Mouse (Mus musculus) NIH3T3 (cell line): Measurements from ENCODE around the gene Cacna2d2.
A peak's percentile ranks its signal among the peaks of the same experiment; 100 is the strongest.

Experiments used
- DNase-seq: peaks from one replicate; pipeline ENCODE4 v3.0.0-alpha.2; 2012; ENCODE audit warnings: low read depth

Cacna2d2 gene

DNA sequence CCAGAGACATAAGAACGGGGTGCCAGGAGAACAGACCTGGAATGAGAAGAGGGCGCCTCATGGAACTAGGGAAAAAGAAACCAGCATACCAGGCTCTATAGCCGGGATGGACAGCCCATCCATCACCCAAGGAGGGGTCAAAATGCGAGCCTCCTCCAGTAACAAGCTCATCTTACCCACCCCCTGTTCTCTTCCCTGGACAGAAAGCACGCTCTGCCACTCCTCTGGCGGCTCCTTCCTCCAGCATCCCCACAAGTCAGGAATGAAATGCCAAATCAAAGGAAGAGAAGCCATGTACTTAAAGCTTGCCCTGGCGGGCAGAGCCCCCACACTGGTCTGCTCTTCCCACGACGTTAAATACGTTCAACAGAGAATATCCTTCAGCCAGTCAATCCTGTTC is 141.6 kb downstream of the Cacna2d2 start:
- no peak for DNase-seq

DNA sequence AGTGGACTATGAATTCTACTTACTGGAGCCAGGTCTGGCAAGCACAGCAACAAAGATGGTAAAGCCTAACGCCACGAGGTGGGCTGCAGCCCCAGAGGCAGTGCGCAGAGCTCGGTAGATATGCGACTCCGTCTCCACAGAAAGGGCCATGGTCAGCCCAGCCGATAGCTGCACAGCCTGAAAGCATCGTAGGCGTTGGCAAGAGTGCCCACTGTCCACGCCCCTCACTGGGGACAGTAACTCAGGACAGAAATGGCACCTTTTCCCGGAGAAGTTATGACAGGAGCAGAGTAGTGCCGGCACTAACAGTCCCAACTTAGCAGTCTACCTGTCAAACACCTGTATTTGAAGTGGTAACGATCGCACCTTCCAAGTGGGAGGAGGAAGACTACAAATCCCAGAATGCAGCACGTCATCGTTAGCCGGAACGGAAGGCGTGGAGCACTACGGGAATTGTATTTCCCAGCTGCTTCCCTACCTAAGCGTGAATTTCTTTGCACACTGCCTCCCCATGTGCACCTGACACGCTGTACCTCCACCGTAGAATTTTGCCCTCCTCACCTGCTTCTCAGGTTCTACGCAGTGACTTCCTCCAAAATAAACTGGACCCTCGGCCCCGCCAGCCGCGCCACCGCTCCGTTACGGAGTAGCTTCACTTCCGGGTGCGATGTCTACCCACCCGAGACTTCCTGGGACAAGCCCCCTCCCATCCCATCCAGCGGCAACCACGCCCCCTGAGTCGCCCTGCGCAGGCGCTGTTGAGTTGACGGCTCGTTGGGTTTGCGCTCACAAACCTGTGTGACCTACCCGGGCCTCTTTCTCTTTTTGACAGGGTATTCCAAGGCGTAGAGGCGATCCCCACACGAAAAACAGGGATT is 142.3 kb downstream of the Cacna2d2 start, which contains the start of the genes Cyb561d2 and Nprl2:
Gene Cyb561d2 (minus strand): TSS at position 720 of the 878 bp plus-strand sequence.
Gene Nprl2 (plus strand): TSS at position 753 of the 878 bp plus-strand sequence.
- peak; percentile 94 for DNase-seq

DNA sequence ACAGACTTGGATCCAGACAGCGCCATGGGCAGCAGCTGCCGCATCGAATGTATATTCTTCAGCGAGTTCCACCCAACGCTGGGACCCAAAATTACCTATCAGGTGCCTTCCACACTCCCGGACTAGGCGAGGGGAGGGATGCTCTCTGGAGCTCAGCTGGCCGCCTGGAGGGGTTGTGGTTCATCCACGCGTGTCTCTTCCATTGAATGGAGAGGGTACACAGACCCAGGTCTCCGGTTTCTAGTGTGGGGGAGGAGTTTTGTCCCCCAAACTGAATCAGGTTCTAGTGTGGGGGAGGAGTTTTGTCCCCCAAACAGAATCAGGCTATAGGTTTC is 142.9 kb downstream of the Cacna2d2 start:
- DNase-seq, result no peak

DNA sequence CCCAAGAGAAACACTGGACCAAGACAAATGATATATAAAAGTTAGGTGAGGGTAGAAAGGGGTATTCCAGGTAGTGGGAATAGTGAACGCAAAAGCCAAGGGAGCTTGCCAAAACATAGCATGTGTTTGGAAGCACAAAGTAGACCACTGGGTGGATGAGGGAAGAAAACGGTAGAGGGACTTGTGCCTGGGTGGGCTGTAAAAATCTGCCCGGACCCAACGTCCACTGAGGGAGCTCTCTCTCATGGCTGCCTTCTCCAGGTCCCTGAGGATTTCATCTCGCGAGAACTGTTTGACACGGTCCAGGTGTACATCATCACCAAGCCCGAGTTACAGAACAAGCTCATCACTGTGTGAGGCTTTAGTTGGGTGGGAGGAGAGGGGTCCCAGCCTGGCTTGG is 143.3 kb downstream of the Cacna2d2 start:
- no peak for DNase-seq

DNA sequence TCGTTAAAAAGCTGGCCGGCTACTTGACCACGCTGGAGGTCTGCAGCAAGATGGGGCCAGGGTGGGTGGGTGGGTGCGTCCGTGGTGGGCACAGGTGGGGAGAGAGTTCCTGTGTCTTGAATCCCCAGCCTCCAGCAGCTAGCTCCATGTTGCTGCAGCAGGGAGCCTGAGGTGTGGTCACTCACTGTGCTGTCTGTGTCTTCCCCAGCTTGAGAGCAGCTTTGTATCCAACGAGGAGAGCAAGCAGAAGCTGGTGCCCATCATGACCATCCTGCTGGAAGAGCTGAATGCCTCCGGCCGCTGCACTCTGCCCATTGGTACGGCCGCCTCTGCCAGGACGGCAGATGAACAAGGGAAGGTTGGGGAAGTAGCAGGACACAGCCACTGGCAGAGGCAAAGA is 143.9 kb downstream of the Cacna2d2 start:
- no peak for DNase-seq

DNA sequence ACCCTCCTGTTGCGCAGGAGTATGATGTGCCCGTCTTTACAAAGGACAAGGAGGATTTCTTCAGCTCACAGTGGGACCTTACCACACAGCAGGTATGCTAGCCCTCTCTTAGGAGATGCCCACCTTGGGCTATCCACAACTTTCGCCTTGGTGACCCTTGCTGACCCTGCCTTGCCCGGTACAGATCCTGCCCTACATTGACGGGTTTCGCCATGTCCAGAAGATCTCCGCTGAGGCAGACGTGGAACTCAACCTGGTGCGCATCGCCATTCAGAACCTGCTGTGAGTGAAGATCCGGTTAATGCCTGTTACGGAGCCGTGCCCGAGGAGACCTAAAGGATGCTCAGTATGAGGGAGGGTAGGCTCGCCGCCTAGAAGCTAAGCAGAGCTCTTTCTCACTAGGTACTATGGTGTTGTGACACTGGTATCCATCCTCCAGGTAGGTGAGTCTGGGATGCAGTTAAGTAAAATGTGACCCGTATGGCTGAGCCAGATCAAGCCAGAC is 144.8 kb downstream of the Cacna2d2 start:
- DNase-seq, result no peak

DNA sequence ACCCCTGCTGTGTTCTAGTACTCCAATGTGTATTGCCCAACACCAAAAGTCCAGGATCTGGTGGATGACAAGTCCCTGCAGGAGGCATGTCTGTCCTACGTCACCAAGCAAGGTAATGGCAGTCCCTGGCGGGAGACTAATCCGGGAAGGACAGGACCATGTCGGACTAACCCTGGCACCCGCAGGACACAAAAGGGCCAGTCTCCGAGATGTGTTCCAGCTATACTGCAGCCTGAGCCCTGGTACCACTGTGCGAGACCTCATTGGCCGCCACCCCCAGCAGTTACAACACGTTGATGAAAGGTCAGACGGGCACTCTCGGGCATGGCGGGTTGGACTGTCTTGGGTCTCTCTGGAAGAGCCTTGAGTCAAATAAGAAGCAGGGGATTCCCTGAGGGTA is 145.3 kb downstream of the Cacna2d2 start:
- DNase-seq, result no peak

DNA sequence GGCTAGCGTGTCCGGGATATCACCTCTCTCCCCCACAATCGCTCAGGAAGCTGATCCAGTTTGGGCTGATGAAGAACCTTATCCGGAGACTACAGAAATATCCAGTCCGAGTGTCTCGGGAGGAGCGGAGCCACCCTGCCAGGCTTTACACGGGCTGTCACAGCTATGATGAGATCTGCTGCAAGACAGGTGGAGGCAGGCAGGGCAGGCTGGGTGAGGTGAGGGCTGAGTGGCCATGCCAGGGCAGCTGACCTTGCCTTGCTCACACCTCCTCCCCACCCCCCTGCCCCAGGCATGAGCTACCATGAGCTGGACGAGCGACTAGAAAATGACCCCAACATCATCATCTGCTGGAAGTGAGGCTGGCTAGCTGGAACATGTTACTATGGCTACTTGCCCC is 145.8 kb downstream of the Cacna2d2 start:
- no peak for DNase-seq

DNA sequence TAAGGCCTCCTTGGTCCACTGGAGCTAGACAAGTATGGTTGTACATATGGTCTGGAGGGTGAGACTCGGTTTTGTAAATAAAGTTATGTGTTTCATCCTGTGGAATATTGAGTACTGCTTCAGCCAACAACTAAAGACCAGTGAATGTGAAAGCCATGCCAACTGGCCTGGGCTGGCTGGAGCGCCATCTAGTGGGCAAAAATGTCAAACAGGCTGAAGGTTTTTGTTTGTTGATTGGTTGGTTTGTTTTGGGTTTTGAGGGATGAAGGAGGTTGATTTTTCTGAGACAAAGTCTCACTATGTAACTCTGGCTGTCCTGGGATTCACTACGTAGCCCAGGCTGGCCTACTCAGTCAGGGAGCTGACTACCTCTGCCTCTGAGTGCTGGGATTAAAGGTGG is 146.2 kb downstream of the Cacna2d2 start:
- DNase-seq, result peak; percentile 87

DNA sequence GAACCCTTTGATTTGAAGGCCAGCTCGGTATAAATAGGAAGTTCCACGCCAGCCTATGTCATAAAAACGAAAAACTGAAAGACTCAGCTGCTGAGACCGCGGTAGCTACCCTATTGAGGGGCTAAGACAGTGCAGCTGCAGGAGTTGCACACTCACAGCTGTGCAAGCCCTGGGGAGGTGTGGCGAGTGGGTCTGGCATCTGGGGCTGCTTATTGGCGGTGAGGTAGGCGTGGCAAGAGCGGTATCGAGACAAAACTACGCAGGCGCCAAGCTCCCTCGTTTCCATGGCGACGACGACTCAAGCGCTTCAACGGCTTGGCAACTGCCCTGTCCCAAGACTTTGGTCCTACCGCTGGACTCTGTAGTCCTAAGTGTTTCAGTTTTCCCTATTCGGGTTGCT is 147.6 kb downstream of the Cacna2d2 start, which contains the start of gene Zmynd10:
Gene Zmynd10 (plus strand): TSS at position 273 of the 400 bp plus-strand sequence.
- peak; percentile 92 for DNase-seq

DNA sequence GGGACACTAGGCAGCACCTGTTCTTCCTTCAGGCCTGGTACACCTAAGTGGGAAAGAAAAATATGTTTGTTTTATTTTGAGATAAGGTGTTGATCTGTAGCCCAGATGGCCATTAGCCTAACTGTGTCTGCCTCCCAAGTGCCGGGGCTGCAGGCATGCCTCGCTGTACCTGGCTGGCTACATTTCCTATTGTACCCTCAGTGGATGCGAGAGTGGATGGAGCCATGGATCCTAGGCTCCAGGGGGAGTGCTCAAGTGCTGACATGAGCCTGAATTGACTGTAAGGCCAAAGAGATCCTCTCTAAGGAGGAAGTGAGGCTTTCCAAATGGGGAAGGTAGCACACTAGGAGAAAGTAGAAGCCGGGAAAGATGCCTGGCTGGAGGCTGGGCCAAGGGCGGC is 148.5 kb downstream of the Cacna2d2 start:
- DNase-seq, result no peak

DNA sequence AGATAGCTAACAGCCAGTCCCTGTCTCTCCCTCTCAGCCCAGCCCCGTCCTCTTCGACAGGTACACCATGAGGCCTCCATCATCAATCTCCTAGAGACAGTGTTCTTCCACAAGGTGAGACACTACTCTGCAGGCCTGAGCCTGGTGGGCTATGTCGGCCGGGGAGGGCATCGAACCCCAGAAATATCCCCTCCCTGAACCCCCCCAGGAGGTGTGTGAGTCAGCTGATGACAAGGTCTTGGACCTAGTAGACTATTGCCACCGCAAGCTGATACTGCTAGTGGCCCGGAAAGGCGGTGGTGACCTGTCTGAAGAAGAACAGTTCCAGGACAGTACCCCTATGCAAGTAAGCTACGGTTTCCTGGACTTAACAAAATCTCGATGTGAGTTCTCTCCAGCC is 149.4 kb downstream of the Cacna2d2 start:
- no peak for DNase-seq

DNA sequence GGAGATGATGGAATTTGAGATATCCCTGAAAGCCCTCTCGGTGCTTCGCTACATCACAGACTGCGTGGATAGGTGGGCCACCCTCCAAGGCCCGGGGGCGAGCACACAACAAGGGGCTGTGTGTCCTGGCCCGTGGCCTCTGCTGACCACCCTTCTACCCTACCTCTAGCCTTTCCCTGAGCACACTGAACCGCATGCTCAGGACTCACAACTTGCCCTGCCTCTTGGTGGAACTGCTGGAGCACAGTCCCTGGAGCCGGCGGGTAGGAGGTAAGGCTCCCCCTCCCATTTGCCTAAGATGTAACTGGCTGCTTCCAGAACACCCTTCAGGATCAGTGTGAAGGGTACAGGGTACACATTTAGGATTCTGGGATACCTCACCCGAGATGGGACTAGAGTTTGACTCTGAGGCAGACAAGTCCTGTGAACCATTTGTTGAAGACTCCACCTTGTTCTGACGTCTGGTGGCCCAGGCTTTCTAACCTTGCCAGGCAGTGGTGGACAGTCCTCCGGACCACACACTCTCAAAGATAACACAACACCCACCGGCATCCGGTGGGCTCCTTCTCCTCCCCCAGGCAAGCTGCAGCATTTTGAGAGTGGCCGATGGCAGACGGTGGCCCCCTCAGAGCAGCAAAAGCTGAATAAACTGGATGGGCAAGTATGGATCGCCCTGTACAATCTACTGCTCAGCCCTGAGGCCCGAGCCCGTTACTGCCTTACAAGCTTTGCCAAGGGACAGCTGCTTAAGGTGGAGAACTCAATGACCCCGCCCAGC is 150.1 kb downstream of the Cacna2d2 start:
- no peak for DNase-seq

DNA sequence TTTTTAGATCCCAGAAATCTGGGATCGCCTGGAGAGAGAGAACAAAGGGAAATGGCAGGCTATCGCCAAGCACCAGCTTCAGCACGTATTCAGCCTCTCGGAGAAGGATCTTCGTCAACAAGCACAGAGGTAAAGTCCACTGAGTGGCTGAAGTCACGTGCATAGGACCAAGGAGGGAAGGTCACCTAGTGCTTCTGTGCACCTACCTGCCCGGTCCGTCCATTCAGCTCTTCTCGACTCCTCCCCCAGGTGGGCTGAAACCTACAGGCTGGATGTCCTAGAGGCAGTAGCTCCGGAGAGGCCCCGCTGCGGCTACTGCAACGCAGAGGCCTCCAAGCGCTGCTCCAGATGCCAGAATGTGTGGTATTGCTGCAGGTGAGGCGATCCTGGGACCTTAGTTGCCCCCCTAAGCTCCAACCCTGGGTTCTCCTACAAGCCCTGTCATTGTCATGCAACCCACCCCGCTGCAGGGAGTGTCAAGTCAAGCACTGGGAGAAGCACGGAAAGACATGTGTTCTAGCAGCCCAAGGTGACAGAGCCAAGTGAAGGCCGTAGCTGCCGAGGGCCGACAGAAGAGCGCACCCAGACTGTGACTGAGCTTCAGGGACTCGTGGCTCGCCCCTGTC is 151.2 kb downstream of the Cacna2d2 start:
- no peak for DNase-seq

DNA sequence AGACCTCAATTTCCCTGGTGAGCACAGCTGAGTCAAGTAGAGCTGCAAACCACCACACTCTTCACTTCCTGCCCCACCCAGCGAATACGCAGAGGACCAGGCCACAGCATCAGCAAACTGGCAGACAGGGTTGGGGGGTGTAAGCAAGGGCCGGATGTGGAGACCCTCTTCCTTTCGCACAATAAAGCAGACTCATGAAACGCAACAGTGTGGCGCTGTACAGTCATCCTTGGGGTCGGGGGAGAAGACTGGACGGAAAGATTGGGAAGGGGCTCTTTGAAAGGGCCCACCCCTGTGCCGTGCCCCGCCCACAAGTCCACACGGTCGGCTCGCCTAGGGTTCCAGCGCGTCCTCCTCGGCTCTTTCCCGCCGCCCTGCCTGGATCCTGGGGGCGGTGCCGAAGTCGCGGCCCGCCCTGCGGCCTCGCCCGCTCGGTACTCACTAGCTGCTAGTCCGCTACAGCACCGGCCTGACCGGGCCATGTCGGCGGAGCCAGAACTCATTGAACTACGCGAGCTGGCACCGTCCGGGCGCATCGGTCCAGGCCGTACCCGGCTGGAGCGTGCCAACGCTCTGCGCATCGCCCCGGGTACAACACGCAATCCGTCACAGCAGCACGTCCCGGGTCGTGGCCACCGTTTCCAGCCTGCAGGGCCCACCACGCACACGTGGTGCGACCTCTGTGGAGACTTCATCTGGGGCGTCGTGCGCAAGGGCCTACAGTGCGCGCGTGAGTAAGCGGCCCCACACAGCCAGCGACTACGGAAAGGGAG is 151.9 kb downstream of the Cacna2d2 start, which contains the start of gene Rassf1:
Gene Rassf1 (plus strand): TSS at position 439 of the 773 bp plus-strand sequence.
- DNase-seq, result peak; percentile 85

DNA sequence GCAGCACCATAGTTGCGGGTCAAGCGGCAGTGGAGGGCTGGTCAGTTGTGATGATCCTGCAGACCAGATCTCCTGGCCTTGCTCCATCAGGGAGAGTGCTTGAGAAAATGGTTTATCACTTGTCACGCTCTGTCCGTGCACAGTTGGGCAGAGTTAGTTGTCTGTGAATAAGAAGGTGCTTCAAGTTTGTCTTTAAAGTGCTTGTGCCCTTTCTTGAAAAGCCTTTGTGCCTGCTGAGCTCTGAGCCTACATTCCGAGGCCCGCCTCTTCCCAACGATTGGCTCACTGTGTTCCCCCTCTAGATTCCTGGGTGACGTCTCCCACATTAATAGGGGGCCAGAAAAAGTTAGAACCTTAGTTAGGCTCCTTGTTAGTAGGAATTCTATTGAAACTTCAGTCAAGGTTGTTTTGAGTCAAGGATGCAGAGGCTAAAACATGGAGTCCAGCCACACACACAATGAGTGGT is 152.5 kb downstream of the Cacna2d2 start:
- peak; percentile 57 for DNase-seq

DNA sequence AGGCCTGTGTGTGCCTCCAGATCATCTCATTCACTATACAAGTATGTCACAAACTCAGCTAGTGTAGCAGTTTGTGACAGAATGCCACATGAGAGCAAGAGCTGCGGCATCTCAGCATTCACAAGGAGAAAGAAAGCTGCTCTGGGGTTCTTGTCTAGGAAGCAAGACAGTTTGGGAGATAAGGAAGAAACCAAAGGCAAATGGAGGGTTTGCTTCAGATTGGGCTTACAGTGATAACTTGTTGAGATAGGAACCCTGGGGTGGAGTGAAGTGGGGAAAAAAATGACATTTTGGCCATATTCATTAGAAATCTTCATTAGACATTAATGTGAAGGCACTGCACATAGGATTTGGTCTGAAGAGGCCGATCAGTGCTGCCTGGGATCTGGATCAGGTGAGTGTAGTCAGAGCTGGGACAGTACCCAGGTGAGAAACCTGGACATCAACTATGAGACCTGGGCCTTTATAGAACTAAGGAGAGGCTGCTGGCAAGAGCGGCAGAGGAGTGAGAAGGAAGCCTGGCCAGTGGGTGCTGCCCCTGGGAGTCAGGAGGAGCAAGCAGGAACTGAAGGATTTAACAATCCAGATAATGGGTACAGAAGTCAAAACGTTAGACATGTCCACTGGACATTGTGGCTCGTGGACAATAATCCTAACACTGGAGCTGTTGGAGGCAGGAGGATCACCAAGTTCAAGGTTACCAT is 153.4 kb downstream of the Cacna2d2 start:
- DNase-seq, result no peak

DNA sequence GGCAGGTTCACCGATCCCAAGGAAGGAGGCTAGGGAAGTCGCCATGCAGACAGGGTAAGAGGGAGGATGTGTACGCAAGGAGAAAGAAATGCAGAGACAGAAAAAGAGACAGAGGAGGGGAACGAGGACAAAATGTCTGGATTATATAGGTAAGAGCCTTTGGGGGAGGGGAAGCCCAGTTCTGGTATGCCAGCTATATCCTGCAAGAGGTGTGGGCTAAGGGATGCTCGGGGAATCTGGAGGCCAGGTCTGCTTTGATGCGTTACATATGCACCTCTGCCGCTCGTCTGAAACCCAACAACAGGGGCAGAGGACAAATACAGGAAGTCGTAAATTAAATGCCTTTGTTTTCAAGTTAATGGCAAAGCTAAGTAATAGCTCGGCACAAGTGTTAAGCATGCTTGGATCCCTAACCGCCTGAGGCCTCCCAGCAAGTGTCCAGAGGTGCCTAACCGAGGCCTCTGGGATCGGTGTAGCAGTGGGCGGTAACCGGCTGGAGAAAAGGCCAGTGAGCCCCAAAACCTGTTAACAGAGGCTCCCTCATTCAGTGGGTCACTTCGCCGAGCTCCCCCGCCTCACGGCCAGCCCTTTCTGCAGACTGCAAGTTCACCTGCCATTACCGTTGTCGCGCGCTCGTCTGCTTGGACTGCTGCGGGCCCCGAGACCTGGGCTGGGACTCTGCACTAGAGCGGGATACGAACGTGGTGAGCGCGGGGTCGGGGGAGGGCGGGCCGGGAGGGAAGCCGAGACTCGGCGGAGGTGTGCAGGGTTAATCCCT is 154.3 kb downstream of the Cacna2d2 start:
- peak; percentile 7 for DNase-seq

DNA sequence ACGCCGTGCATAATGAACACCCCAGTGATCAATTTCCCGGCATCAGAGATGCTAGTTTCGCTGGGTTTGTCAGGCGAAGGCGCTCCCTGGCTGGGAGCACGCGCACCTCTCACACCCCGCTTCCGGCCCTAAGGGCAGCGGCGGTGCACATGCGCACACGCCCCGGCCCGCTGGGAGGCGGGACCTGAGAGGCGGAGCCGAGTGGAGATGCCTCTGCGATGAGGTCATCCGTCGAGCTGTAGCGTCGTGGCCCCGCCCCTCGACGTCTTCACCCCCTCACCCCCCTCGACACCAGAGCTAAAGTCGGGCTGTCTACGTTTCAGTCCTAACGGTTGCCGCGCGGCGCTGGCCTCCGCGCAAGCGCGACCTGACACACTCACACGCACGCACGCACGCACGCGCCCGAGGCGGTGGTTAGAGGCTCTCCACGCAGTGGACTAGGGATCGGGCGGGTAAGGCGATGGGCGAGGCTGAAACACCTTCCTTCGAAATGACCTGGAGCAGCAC is 155.0 kb downstream of the Cacna2d2 start:
- peak; percentile 99 for DNase-seq

DNA sequence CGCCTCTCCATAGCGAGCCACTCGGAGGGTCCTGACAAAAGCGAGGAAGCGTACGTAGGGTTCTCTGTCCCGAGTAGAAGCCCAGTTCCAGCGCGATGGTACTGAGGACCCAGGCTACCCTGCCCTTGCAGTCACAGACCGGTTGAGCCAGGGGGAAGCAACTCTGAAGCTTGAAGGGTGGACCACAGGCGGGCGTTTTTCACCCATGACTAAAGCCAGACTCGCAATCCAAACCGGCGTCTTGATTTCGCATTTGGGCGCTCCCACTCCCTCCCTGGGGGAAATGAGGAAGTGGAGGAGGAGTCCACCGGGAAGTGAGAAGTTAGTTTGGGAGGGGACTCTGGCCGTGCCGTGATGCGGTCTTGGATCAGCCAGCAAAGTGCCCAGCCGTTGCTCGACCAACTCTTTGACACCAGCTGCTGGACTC is 155.6 kb downstream of the Cacna2d2 start:
- peak; percentile 82 for DNase-seq
